Mouse (Mus musculus) CH12.LX (cell line): ENCODE measurements around the gene Trpm3. TPM values are rescaled to one million over a fixed set of nuclear protein-coding genes. Genes with fewer than 3 reads are reported as not detected.

ENCODE experiments used
- DNase-seq: peaks from one replicate; pipeline ENCODE4 v3.0.0-alpha.2; 2013; ENCODE audit errors: extremely low read depth
- H3K27ac ChIP-seq: 2 replicates; pipeline ENCODE4 v1.5.1; 2012; ENCODE audit warnings: low read depth, mild to moderate bottlenecking, control low read depth, moderate library complexity; ENCODE audit not compliant: insufficient read depth
- H3K27me3 ChIP-seq: replicated peaks from 2 replicates; pipeline ENCODE3; 2012; ENCODE audit warnings: inconsistent platforms
- H3K36me3 ChIP-seq, 2 experiments: replicated peaks in 1 of 2; 2 replicates each; pipeline versions ENCODE3 to v1.6.1; 2012; ENCODE audit warnings: inconsistent platforms in 1 of 2, low read length in 1 of 2, mild to moderate bottlenecking in 1 of 2, mixed read lengths in 1 of 2, moderate library complexity in 1 of 2; ENCODE audit not compliant: control insufficient read depth in 1 of 2, insufficient read depth in 1 of 2
- H3K4me1 ChIP-seq, 2 experiments: 2 replicates each; pipeline ENCODE4 v1.6.1; 2012; ENCODE audit warnings: inconsistent platforms in 1 of 2, moderate library complexity in 1 of 2; ENCODE audit not compliant: insufficient read depth in 2 of 2, control insufficient read depth in 1 of 2
- H3K4me2 ChIP-seq: 2 replicates; pipeline ENCODE4 v1.6.1; 2012; ENCODE audit warnings: low read depth, mild to moderate bottlenecking, control low read depth; ENCODE audit not compliant: poor library complexity, insufficient read depth, severe bottlenecking
- H3K4me3 ChIP-seq, 3 experiments: fragments of 150-350 bp in 1 of 3; sonication (generic) in 1 of 3; replicated peaks in 1 of 3; 2 replicates each; pipeline versions ENCODE3 to v1.5.1; 2011 to 2012; ENCODE audit warnings: low read depth in 2 of 3, low read length in 2 of 3, mild to moderate bottlenecking in 2 of 3, moderate library complexity in 2 of 3, control low read depth in 1 of 3, improper control_type of control experiment in 1 of 3, inconsistent platforms in 1 of 3, mixed read lengths in 1 of 3; ENCODE audit not compliant: poor library complexity in 1 of 3
- H3K79me2 ChIP-seq: replicated peaks from 2 replicates; pipeline ENCODE4 v1.6.1; 2012; ENCODE audit warnings: mild to moderate bottlenecking, moderate library complexity; ENCODE audit not compliant: control insufficient read depth, poor library complexity, insufficient read depth, severe bottlenecking; ENCODE audit errors: extremely low read depth
- H3K9ac ChIP-seq: 2 replicates; pipeline ENCODE4 v1.6.1; 2012; ENCODE audit warnings: low read depth, mild to moderate bottlenecking, control low read depth, moderate library complexity; ENCODE audit not compliant: insufficient read depth
- H3K9me3 ChIP-seq: replicated peaks from 2 replicates; pipeline ENCODE3; 2012; ENCODE audit warnings: low read length, inconsistent platforms, mixed read lengths
- BHLHE40 ChIP-seq: IDR thresholded peaks from 2 replicates; pipeline ENCODE4 v1.6.1; 2011; ENCODE audit warnings: mild to moderate bottlenecking, low read depth, low read length, improper control_type of control experiment
- CHD2 ChIP-seq: IDR thresholded peaks from 2 replicates; pipeline ENCODE4 v1.6.1; 2011; ENCODE audit warnings: low read length, improper control_type of control experiment
- ELF1 ChIP-seq: IDR thresholded peaks from 2 replicates; pipeline ENCODE4 v1.6.1; 2014; ENCODE audit warnings: low read depth, mild to moderate bottlenecking, inconsistent platforms, low read length, improper control_type of control experiment
- EP300 ChIP-seq: IDR thresholded peaks from 2 replicates; pipeline ENCODE4 v1.6.1; 2011; ENCODE audit warnings: low read length, improper control_type of control experiment
- ETS1 ChIP-seq: conservative IDR thresholded peaks from 2 replicates; pipeline ENCODE4 v1.6.1; 2012; ENCODE audit warnings: low read depth, mild to moderate bottlenecking, inconsistent platforms, low read length, improper control_type of control experiment, moderate library complexity
- GABPA ChIP-seq: IDR thresholded peaks from 2 replicates; pipeline ENCODE4 v1.6.1; 2012; ENCODE audit warnings: low read depth, low read length, improper control_type of control experiment, inconsistent platforms; ENCODE audit not compliant: insufficient replicate concordance
- HCFC1 ChIP-seq: IDR thresholded peaks from 2 replicates; pipeline ENCODE4 v1.6.1; 2012; ENCODE audit warnings: low read depth, mild to moderate bottlenecking, inconsistent platforms, low read length, improper control_type of control experiment
- IRF4 ChIP-seq: IDR thresholded peaks from 2 replicates; pipeline ENCODE4 v1.6.1; 2014; ENCODE audit warnings: low read depth, mild to moderate bottlenecking, inconsistent platforms, low read length, improper control_type of control experiment
- KAT2A ChIP-seq: IDR thresholded peaks from 2 replicates; pipeline ENCODE4 v1.6.1; 2012; ENCODE audit warnings: low read length, improper control_type of control experiment, inconsistent platforms; ENCODE audit not compliant: insufficient replicate concordance
- MAX ChIP-seq: IDR thresholded peaks from 2 replicates; pipeline ENCODE4 v1.6.1; 2011; ENCODE audit warnings: low read length, improper control_type of control experiment
- MAZ ChIP-seq: IDR thresholded peaks from 2 replicates; pipeline ENCODE4 v1.6.1; 2012; ENCODE audit warnings: low read depth, mild to moderate bottlenecking, inconsistent platforms, low read length, improper control_type of control experiment, moderate library complexity
- MEF2A ChIP-seq: IDR thresholded peaks from 2 replicates; pipeline ENCODE4 v1.6.1; 2014; ENCODE audit warnings: low read depth, mild to moderate bottlenecking, inconsistent platforms, low read length, improper control_type of control experiment, borderline replicate concordance
- MXI1 ChIP-seq: IDR thresholded peaks from 2 replicates; pipeline ENCODE4 v1.6.1; 2011; ENCODE audit warnings: mild to moderate bottlenecking, low read depth, low read length, improper control_type of control experiment
- NRF1 ChIP-seq: IDR thresholded peaks from 2 replicates; pipeline ENCODE4 v1.6.1; 2014; ENCODE audit warnings: low read depth, mild to moderate bottlenecking, inconsistent platforms, low read length, improper control_type of control experiment, moderate library complexity
- PAX5 ChIP-seq: IDR thresholded peaks from 2 replicates; pipeline ENCODE4 v1.6.1; 2012; ENCODE audit warnings: low read length, inconsistent platforms, mixed read lengths
- POLR2A ChIP-seq: IDR thresholded peaks from 2 replicates; pipeline ENCODE4 v1.6.1; 2011; ENCODE audit warnings: low read depth, mild to moderate bottlenecking, improper control_type of control experiment, low read length
- SIN3A ChIP-seq: IDR thresholded peaks from 2 replicates; pipeline ENCODE4 v1.6.1; 2012; ENCODE audit warnings: low read length, improper control_type of control experiment, inconsistent platforms
- SMC3 ChIP-seq: IDR thresholded peaks from 2 replicates; pipeline ENCODE4 v1.6.1; 2011; ENCODE audit warnings: low read depth, low read length, improper control_type of control experiment
- USF1 ChIP-seq: IDR thresholded peaks from 2 replicates; pipeline ENCODE4 v1.6.1; 2014; ENCODE audit warnings: low read depth, mild to moderate bottlenecking, inconsistent platforms, low read length, improper control_type of control experiment
- USF2 ChIP-seq: conservative IDR thresholded peaks from 2 replicates; pipeline ENCODE4 v1.6.1; 2011; ENCODE audit warnings: low read depth, low read length, improper control_type of control experiment
- ZNF384 ChIP-seq: IDR thresholded peaks from 2 replicates; pipeline ENCODE4 v1.6.1; 2012; ENCODE audit warnings: low read depth, low read length, improper control_type of control experiment, inconsistent platforms
- dilution Hi-C: fragments of 300-500 bp; cut with MboI; formaldehyde crosslinking; loops from 2 replicates; pipeline ENCODE4 v1.14.3; 2020; ENCODE audit warnings: low sequenced_read_pairs; ENCODE audit not compliant: extremely low pct_unique_long_range_greater_than_20kb, extremely low pct_ligation_motif_present
- in situ Hi-C: fragments of 300-500 bp; cut with MboI; formaldehyde crosslinking; loops from 3 replicates; pipeline ENCODE4 v1.14.3; 2019; ENCODE audit warnings: low sequenced_read_pairs, low pct_ligation_motif_present, low pct_unique_long_range_greater_than_20kb, mixed read lengths
- polyA plus RNA-seq: library from polyadenylated mRNA; unstranded; fragments of >175 nt; gene quantifications from 2 replicates; pipeline ENCODE4 v1.2.1, GENCODE M21; 2012; ENCODE audit warnings: low read depth; ENCODE audit not compliant: insufficient read length
- total RNA-seq, 2 experiments: library from RNA; depleted of rRNA; stranded (reverse); fragments of 300-350 nt in 1 of 2; fragments of >200 nt in 1 of 2; gene quantifications; 2 replicates each; pipeline ENCODE4 v1.2.3; 2012 to 2014

The Trpm3 gene
- total and polyA plus RNA-seq, 3 experiments: 0.01 TPM; not detected in 2

DNA sequence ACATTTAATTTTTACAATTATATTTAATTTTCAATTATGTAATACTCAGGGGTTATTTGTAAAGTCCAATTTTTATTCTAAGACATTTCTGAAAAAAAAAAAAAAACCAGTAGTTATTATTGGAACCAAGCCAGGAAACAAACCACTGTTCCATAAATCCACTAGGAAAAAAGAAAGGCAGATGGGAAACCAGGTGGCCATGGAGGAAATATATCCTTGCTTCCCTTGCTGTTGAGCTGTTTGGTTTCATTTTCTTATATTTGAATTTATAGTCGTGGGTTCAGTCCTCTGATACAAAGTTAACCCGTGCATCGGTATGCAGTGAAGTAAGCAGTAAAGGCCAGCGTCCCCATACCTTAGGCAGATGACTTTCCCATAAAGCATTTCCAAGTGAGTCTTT lies 720.8 kb downstream of the Trpm3 start:
- H3K27ac ChIP-seq: no peak overlapping the region
- in situ Hi-C loops (no loop called here), dilution Hi-C loops (no loop called here)
- no peaks in the 10 kb centered on the region for H3K9me3 ChIP-seq
- H3K9ac ChIP-seq: no peak overlapping the region
- H3K36me3 ChIP-seq: no peaks in the 10 kb centered on the region
- no peak for DNase-seq
- H3K4me2 ChIP-seq: no peak overlapping the region
- no peak overlapping the region for H3K4me3 ChIP-seq
- H3K27me3 ChIP-seq: no peaks in the 10 kb centered on the region
- TF ChIP-seq USF2: no peak
- no peak for TF ChIP-seq CHD2
- TF ChIP-seq GABPA: no peak
- no peak for TF ChIP-seq HCFC1
- no peak for TF ChIP-seq BHLHE40
- TF ChIP-seq NRF1: no peak
- no peaks in the 10 kb centered on the region for H3K4me1 ChIP-seq
- H3K79me2 ChIP-seq: no peaks in the 10 kb centered on the region

DNA sequence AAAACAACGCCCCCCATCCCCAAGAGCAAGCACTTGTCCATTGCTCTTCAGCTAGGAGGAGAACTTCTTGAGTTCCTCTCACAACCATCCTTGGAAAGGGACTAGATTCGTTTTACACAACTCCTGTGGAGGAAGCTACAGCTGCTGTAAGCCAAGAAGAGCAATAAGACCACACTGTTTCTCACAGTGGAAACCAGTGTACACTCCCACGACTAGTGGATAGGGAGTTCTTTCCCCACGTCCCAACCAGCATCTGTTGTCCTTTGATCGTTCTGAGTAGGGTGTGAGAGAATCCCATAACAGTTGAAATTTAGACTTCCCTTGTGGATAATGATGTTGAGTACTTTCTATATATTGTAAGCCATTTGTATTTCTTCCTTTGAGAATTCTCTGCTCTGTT lies 728.6 kb downstream of the Trpm3 start:
- H3K9ac ChIP-seq: no peak overlapping the region
- in situ Hi-C loops: no loop called here
- TF ChIP-seq MXI1: no peak
- no peak for TF ChIP-seq SMC3
- no peak for TF ChIP-seq POLR2A
- TF ChIP-seq MEF2A: no peak
- no peak for TF ChIP-seq IRF4
- TF ChIP-seq SIN3A: no peak
- no peak for TF ChIP-seq USF1
- TF ChIP-seq MAZ: no peak
- no peak for TF ChIP-seq ZNF384
- no peak for TF ChIP-seq PAX5
- no peak for TF ChIP-seq KAT2A
- no peak for TF ChIP-seq EP300
- TF ChIP-seq ETS1: no peak
- no peak for TF ChIP-seq ELF1
- TF ChIP-seq MAX: no peak
- H3K27me3 ChIP-seq: no peaks in the 10 kb centered on the region
- dilution Hi-C loops: no loop called here
- no peaks in the 10 kb centered on the region for H3K36me3 ChIP-seq
- no peaks in the 10 kb centered on the region for H3K4me1 ChIP-seq
- H3K79me2 ChIP-seq: no peaks in the 10 kb centered on the region
- H3K4me2 ChIP-seq: no peak overlapping the region
- H3K4me3 ChIP-seq: no peak overlapping the region
- H3K27ac ChIP-seq: no peak overlapping the region
- no peak for DNase-seq
- H3K9me3 ChIP-seq: no peaks in the 10 kb centered on the region
